Mouse (Mus musculus): ENCODE measurements around the gene Gm428.
"Not testable (repeated sequence)": the region's sequence is repeated elsewhere in the genome, so short reads cannot be mapped to it uniquely, and the experiment has no call there.

Gene Gm428

DNA sequence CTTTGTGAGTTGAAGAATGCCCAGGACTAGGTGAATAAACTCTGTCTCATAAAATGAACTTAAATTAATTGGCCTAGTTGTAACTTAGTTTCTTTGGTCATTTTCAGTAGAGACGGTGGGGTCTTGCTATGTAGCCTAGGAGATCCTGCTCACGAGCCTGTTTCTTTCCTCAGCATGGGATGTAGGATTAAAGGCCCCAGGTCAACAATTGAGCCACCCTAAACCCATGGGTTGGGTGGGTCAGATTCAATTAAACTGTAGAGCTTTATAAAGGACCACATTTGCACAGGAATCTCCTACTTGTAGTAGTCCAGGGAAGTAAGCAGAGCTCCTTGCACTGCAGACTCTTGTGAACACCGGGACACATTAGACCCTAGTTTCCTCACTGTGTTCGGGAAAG is at the start of gene Gm428:
Gm428 (plus strand) TSS at position 301 of the 400 bp plus-strand sequence.
- not testable (repeated sequence) for DNase-seq

DNA sequence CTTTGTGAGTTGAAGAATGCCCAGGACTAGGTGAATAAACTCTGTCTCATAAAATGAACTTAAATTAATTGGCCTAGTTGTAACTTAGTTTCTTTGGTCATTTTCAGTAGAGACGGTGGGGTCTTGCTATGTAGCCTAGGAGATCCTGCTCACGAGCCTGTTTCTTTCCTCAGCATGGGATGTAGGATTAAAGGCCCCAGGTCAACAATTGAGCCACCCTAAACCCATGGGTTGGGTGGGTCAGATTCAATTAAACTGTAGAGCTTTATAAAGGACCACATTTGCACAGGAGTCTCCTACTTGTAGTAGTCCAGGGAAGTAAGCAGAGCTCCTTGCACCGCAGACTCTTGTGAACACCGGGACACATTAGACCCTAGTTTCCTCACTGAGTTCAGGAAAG is 45.5 kb upstream of the Gm428 start, which contains the start of gene Gm11236:
Gm11236 (plus strand) TSS at position 301 of the 400 bp plus-strand sequence.
- not testable (repeated sequence) for DNase-seq

DNA sequence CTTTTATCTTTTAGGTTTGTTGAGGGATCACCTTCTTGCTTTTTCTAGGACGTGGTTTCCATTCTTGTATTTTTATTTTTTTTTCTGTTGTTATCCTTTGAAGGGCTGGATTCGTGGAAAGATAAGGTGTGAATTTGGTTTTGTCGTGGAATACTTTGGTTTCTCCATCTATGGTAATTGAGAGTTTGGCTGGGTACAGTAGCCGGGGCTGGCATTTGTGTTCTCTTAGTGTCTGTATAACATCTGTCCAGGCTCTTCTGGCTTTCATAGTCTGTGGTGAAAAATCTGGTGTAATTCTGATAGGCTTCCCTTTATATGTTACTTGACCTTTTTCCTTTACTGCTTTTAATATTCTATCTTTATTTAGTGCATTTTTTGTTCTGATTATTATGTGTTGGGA is 21.5 kb upstream of the Gm428 start:
- not testable (repeated sequence) for DNase-seq

DNA sequence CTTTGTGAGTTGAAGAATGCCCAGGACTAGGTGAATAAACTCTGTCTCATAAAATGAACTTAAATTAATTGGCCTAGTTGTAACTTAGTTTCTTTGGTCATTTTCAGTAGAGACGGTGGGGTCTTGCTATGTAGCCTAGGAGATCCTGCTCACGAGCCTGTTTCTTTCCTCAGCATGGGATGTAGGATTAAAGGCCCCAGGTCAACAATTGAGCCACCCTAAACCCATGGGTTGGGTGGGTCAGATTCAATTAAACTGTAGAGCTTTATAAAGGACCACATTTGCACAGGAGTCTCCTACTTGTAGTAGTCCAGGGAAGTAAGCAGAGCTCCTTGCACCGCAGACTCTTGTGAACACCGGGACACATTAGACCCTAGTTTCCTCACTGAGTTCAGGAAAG is 15.3 kb upstream of the Gm428 start, which contains the start of gene Gm11239:
Gm11239 (plus strand) TSS at position 301 of the 400 bp plus-strand sequence.
- not testable (repeated sequence) for DNase-seq

DNA sequence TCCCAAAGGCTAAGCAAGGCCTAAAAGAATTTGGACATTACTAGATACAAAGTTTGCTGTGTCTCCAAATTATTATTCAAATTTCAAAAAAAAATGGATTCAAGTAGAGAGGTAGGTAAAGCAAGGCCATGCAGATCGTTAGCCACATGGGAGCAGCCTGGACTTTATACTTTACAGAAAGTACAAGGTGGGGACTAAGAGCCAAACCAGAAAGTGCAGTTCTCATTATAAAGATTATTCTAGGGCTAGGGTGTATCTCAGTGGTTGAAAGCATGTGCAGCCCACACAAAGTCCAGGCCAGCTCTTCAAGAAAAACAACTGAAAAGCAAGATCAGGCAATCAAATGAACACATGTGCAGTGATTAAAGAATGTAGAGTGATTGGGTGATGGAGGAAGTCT is 35.4 kb downstream of the Gm428 start:
- DNase-seq: no peak

DNA sequence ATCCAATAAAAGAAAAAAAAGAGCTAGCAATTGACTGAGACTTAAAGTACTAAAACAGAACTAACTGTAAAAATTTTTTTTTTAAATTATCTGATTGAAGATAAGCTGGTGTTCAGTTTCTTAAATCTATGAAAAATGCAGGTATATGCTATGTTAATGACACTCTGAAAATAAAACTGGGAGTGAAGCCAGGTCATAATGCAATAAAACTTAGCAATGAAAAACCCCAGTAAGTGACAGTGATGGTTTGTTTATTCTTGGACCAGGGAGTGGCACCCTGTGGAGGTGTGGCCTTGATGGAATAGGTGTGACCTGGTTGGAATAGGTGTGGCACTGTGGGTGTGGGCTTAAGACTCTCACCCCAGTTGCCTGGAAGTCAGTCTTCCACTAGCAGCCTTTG is 36.5 kb downstream of the Gm428 start:
- DNase-seq: no peak
